Comparison of ENCODE assay signal across 9 mouse cellular contexts in genomic region chr12:24746579-24747296, GRCm38 (mm10). TPM values are rescaled to one million over a fixed set of nuclear protein-coding genes. Genes with fewer than 3 reads are reported as not detected.
DNase-seq lines count a peak whose midpoint lies in the region; ATAC-seq and TF ChIP-seq lines count a peak whose summit lies in the region.
"Had no signal": no experiment of that assay in that cellular context is flagged by ENCODE, and none has a peak within 500 bp of the region (broad histone marks: within the 10 kb centered on the region; RNA-seq: fewer than 3 reads in every experiment).

No protein-coding gene starts in this region.

- intact Hi-C loops in gastrocnemius, adult 2 months (cut with DNase I): no loop called here
- intact Hi-C loops in heart, postnatal 25 days (cut with DNase I): no loop called here

- peak overlapping the region; percentile 67; the same call in 1 of the 2 replicates for H3K27ac ChIP-seq in gastrocnemius, adult 2 months

- no peak overlapping the region for H3K4me3 ChIP-seq in gastrocnemius, adult 2 months

- DNase-seq in gastrocnemius, adult 2 months: no peak
- DNase-seq in gastrocnemius, adult 18-20 months (ENCODE audit: low spot score): no peak
- peak; percentile 70 for DNase-seq in R1 (ENCODE audit: low read depth, low spot score)
- peak; percentile 23 for DNase-seq in heart, postnatal 25 days (ENCODE audit: low spot score)
- peak; percentile 16 for DNase-seq in lung, postnatal 14 days
- DNase-seq in spleen, postnatal 4 days (ENCODE audit: low spot score in 2 of 2): no peak
- no peak for DNase-seq in ovary, postnatal 14 days (ENCODE audit: low spot score)
- DNase-seq: adrenal gland, adult 8-10 months had no signal

- no peak for TF ChIP-seq CTCF in gastrocnemius, adult 2 months (IDR thresholded peaks at IDR 0.05)

- no peak for ATAC-seq in megakaryocyte, adult 5-6 weeks (ENCODE audit: poor library complexity, severe bottlenecking)

RNA-seq across cellular contexts. Expression of gene Rrm2, which starts 38.7 kb away (rescaled TPM):
- total RNA-seq in gastrocnemius, adult 2 months (2021): 1 to 10 TPM in 1 of 2 experiments, under 1 TPM in 1; 0.89 to 1.1 TPM
- under 1 TPM; 0.71 to 0.87 TPM for total RNA-seq in gastrocnemius, adult 18-20 months (2021)
- 1 to 10 TPM; 3.6 to 4.8 TPM for total RNA-seq in heart, postnatal 25 days (2021)
- total RNA-seq in megakaryocyte, adult 5-6 weeks (2015): 157 TPM in 2 replicates
- total RNA-seq in megakaryocyte, adult 5-6 weeks (2017): 134 and 135 TPM in 2 replicates

Comparison
In these comparisons a context has a peak if more than half of its experiments do, and no peak if none do; other contexts are left out.
1. DNase-seq: peak in R1 (single experiment), heart, postnatal 25 days (single experiment) and lung, postnatal 14 days (single experiment); none in gastrocnemius, adult 2 months (single experiment), gastrocnemius, adult 18-20 months (single experiment), spleen, postnatal 4 days (0 of 2) and ovary, postnatal 14 days (single experiment).
2. RNA of gene Rrm2, which starts 38.7 kb away (total RNA-seq): 134 to 157 TPM in megakaryocyte, adult 5-6 weeks; 3.6 to 4.8 TPM in heart, postnatal 25 days, 0.89 to 1.1 TPM in gastrocnemius, adult 2 months and 0.71 to 0.87 TPM in gastrocnemius, adult 18-20 months; every median in the first group is over 10 times any median in the second.